8 mouse cellular contexts compared by ENCODE assay signal in genomic region chr13:30085446-30085845, GRCm38 (mm10). TPM values are rescaled to one million over a fixed set of nuclear protein-coding genes. Genes with fewer than 3 reads are reported as not detected.
DNase-seq lines count a peak whose midpoint lies in the region; ATAC-seq and TF ChIP-seq lines count a peak whose summit lies in the region.

No protein-coding gene starts in this region.

- no peaks in the 10 kb centered on the region for H3K36me3 ChIP-seq in kidney, postnatal 0 days (ENCODE audit: insufficient read depth, low read length)
- no peaks in the 10 kb centered on the region for H3K36me3 ChIP-seq in forebrain, embryonic 15.5 days

- H3K4me3 ChIP-seq in kidney, postnatal 0 days (replicated peaks; ENCODE audit: low read depth, low read length): no peak overlapping the region
- H3K4me3 ChIP-seq in forebrain, embryonic 15.5 days: no peak overlapping the region

- TF ChIP-seq CTCF in kidney, postnatal 0 days (IDR thresholded peaks at IDR 0.05; ENCODE audit: low read depth): no peak

- no peak overlapping the region for H3K27ac ChIP-seq in kidney, postnatal 0 days
- H3K27ac ChIP-seq in forebrain, embryonic 15.5 days (replicated peaks): no peak overlapping the region

- DNase-seq in kidney, postnatal 0 days (ENCODE audit: low spot score): no peak
- no peak for DNase-seq in kidney, postnatal 25 days
- peak; percentile 20 for DNase-seq in MEL-GATA-1-ER (ENCODE audit: extremely low read depth, low read depth)
- no peak for DNase-seq in spleen, adult 18-20 months
- DNase-seq in spleen, postnatal 4 days (ENCODE audit: low spot score in 2 of 2): no peak
- DNase-seq in Muller cell, postnatal 12 days (ENCODE audit: inconsistent ontology term): no peak

- peak overlapping the region; percentile 25; the same call in 1 of the 2 replicates for H3K4me2 ChIP-seq in kidney, postnatal 0 days (ENCODE audit: low read length)
- no peak overlapping the region for H3K4me2 ChIP-seq in forebrain, embryonic 15.5 days (replicated peaks)

- WGBS in kidney, postnatal 0 days: 48% methylated on average over 4 of the region's 4 CpGs
- WGBS in forebrain, embryonic 15.5 days: 69% methylated on average over 4 of the region's 4 CpGs

- no peak for ATAC-seq in kidney, postnatal 0 days (replicated peaks; ENCODE audit: low FRiP score, low read depth)
- ATAC-seq in forebrain, embryonic 15.5 days (replicated peaks): peak; percentile 16; the same call in 1 of the 2 replicates
- peak; percentile 54 for ATAC-seq in megakaryocyte progenitor cell, adult 5-6 weeks (replicated peaks; ENCODE audit: poor library complexity)

- no peak overlapping the region for H3K9ac ChIP-seq in kidney, postnatal 0 days (ENCODE audit: low read depth, low read length)
- no peak overlapping the region for H3K9ac ChIP-seq in forebrain, embryonic 15.5 days (replicated peaks)

- no peaks in the 10 kb centered on the region for H3K9me3 ChIP-seq in kidney, postnatal 0 days (replicated peaks; ENCODE audit: low read length)
- H3K9me3 ChIP-seq in forebrain, embryonic 15.5 days: no peaks in the 10 kb centered on the region

- no peaks in the 10 kb centered on the region for H3K27me3 ChIP-seq in kidney, postnatal 0 days (ENCODE audit: insufficient read depth, low read length)
- H3K27me3 ChIP-seq in forebrain, embryonic 15.5 days: no peaks in the 10 kb centered on the region

- 0 out of 2 replicates have a peak, but pooled peaks cover 3% of the 10 kb centered on the region for H3K4me1 ChIP-seq in kidney, postnatal 0 days (replicated peaks; ENCODE audit: insufficient read depth, low read length)
- H3K4me1 ChIP-seq in forebrain, embryonic 15.5 days: 0 out of 2 replicates have a peak, but pooled peaks cover 4% of the 10 kb centered on the region

RNA-seq across cellular contexts. Expression of gene Mboat1, which starts 50.8 kb away (rescaled TPM):
- polyA plus RNA-seq in kidney, postnatal 0 days (2015; fragmentation: Nextera tagmentation; extraction: Ambion mirVana): 27.7 and 29.2 TPM in 2 replicates
- 2.2 and 2.9 TPM in 2 replicates for polyA plus RNA-seq in forebrain, embryonic 15.5 days (2015; fragmentation: Nextera tagmentation; extraction: Ambion mirVana)
- 8.6 and 11.2 TPM in 2 replicates for total RNA-seq in megakaryocyte progenitor cell, adult 5-6 weeks (2015)
- 8.5 and 9.6 TPM in 2 replicates for total RNA-seq in megakaryocyte progenitor cell, adult 5-6 weeks (2017)
